Mouse (Mus musculus) liver, embryonic 14.5 days (tissue): ENCODE results near the gene Helz.

Experiments
- CTCF ChIP-seq: IDR thresholded peaks from 2 replicates; pipeline ENCODE4 v1.5.1; 2016; ENCODE audit warnings: antibody characterized with exemption, low read depth, control low read depth
- EP300 ChIP-seq: IDR thresholded peaks from 2 replicates; pipeline ENCODE4 v1.6.1; 2016; ENCODE audit warnings: antibody characterized with exemption, low read depth

DNA sequence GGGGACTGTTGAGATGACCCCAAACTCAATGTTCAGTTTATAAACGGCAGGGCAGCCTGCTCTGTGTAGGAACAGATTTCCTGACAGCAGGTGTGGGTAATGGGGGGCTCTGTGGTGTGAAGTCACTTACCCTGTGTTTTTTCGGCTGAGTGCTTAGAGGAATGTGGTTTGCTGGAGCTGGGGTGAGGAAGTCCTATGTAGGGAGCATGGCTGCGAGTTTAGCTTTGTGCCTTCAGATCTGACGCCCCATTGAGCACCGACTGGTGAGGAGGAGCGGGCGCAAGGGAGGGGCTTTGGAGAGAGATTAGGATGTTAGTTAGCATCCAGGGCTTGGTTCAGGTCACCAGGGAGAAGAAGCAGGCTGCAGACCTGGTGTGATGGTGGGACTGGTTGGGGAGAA is 28.5 kb downstream of the Helz start:
- TF ChIP-seq CTCF (no peak), EP300 (no peak)
